Mouse (Mus musculus): Measurements from ENCODE around the gene Hint1. TPM values are rescaled to one million over a fixed set of nuclear protein-coding genes. Genes with fewer than 3 reads are reported as not detected.

The Hint1 gene
- total and polyA plus RNA-seq, 3 experiments: 854 to 1,228 (median 1,034) TPM

DNA sequence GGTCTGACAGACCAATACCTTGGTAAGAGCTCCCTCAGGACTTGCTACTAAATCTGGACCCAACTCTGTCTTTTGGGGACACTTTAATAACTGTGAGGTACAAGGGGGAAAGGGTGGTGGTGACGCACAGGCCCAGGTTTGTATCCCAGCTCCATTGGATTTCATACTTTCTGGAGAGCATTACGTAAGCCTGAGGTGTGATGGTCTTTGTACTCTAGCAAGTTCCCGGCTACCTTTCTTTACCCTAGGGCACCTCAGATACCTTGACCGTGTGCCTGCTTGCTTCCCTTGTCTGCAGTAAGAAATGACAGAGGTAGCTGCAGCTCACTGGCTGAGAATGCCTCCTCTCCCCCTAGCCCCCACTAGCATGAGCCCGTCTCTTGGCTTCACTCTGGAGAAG, 41.1 kb downstream of the Hint1 start:
- H3K9ac ChIP-seq (ENCODE audit: insufficient read depth, low read depth): no peak overlapping the region
- no peak for TF ChIP-seq CHD2 (IDR thresholded peaks at IDR 0.05; ENCODE audit: low read length)
- no peak for TF ChIP-seq POLR2A (IDR thresholded peaks at IDR 0.05; ENCODE audit: low read depth, low read length)
- no peak for TF ChIP-seq RCOR1 (conservative IDR thresholded peaks at IDR 0.05; ENCODE audit: low read depth, low read length)
- TF ChIP-seq ZKSCAN1 (IDR thresholded peaks at IDR 0.05; ENCODE audit: borderline replicate concordance, low read depth, low read length): no peak
- no peak for TF ChIP-seq ZC3H11A (IDR thresholded peaks at IDR 0.05; ENCODE audit: low read depth, low read length)
- TF ChIP-seq USF2 (conservative IDR thresholded peaks at IDR 0.05; ENCODE audit: low read depth, low read length): no peak
- no peak for TF ChIP-seq MYC (IDR thresholded peaks at IDR 0.05; ENCODE audit: low read depth, low read length)
- no peak for TF ChIP-seq USF1 (IDR thresholded peaks at IDR 0.05; ENCODE audit: low read depth, low read length)
- TF ChIP-seq CTCF (conservative IDR thresholded peaks at IDR 0.05 in 1 of 2, IDR thresholded peaks at IDR 0.05 in 1 of 2; ENCODE audit: low read depth in 2 of 2, low read length in 2 of 2): no peak
- no peak for TF ChIP-seq ZMIZ1 (IDR thresholded peaks at IDR 0.05; ENCODE audit: low read depth, low read length)
- no peak for TF ChIP-seq EP300 (IDR thresholded peaks at IDR 0.05; ENCODE audit: low read length)
- TF ChIP-seq NRF1 (IDR thresholded peaks at IDR 0.05; ENCODE audit: low read depth, low read length): no peak
- no peak for DNase-seq (ENCODE audit: extremely low read depth)
- H3K27me3 ChIP-seq (replicated peaks): no peaks in the 10 kb centered on the region
- no peak overlapping the region for H3K27ac ChIP-seq (ENCODE audit: insufficient read depth, low read depth)
- H3K79me2 ChIP-seq (replicated peaks; ENCODE audit: control insufficient read depth, extremely low read depth, insufficient read depth, poor library complexity, severe bottlenecking): no peaks in the 10 kb centered on the region
- H3K36me3 ChIP-seq (replicated peaks in 1 of 2; ENCODE audit: control insufficient read depth in 1 of 2, insufficient read depth in 1 of 2, low read length in 1 of 2): peaks cover 37 to 65% of the 10 kb centered on the region in 2 experiments
- no peak overlapping the region for H3K4me3 ChIP-seq (replicated peaks in 1 of 3; ENCODE audit: low read depth in 2 of 3, low read length in 2 of 3, poor library complexity in 1 of 3)
- in situ Hi-C loops (cut with MboI; ENCODE audit: low pct_ligation_motif_present, low pct_unique_long_range_greater_than_20kb, low sequenced_read_pairs) (no loop called here), dilution Hi-C loops (cut with MboI; ENCODE audit: extremely low pct_ligation_motif_present, extremely low pct_unique_long_range_greater_than_20kb, low sequenced_read_pairs) (no loop called here)
- H3K9me3 ChIP-seq (replicated peaks; ENCODE audit: low read length): no peaks in the 10 kb centered on the region
- no peak overlapping the region for H3K4me2 ChIP-seq (ENCODE audit: insufficient read depth, low read depth, poor library complexity, severe bottlenecking)
- H3K4me1 ChIP-seq (ENCODE audit: control insufficient read depth in 1 of 2, insufficient read depth in 2 of 2): peaks cover 5 to 8% of the 10 kb centered on the region in 2 experiments

DNA sequence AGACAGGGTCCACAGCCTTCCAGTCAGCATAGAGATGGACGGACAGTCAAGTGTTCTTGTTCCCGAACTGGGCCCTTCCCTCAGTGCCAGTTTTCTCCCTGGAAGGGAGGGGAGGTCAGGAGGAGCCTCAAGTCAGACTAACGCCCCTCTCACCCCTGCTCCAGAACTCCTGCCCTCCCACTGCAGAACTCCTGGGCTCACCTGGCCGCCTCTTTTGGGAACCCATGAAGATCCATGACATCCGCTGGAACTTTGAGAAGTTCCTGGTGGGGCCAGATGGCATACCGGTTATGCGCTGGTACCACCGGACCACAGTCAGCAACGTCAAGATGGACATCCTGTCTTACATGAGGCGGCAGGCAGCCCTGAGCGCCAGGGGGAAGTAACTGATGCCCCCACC, 43.1 kb downstream of the Hint1 start:
- no peak for DNase-seq (ENCODE audit: extremely low read depth)

More for the DNA sequence above, 43.1 kb downstream of the Hint1 start:
- Histone ChIP-seq H3K4me2 (ENCODE audit: insufficient read depth, low read depth, poor library complexity, severe bottlenecking) (no peak overlapping the region), H3K36me3 (replicated peaks in 1 of 2; ENCODE audit: control insufficient read depth in 1 of 2, insufficient read depth in 1 of 2, low read length in 1 of 2) (peaks cover 57 to 85% of the 10 kb centered on the region in 2 experiments), H3K9ac (ENCODE audit: insufficient read depth, low read depth) (no peak overlapping the region), H3K4me3 (replicated peaks in 1 of 3; ENCODE audit: low read depth in 2 of 3, low read length in 2 of 3, poor library complexity in 1 of 3) (no peak overlapping the region), H3K27ac (ENCODE audit: insufficient read depth, low read depth) (no peak overlapping the region), H3K79me2 (replicated peaks; ENCODE audit: control insufficient read depth, extremely low read depth, insufficient read depth, poor library complexity, severe bottlenecking) (no peaks in the 10 kb centered on the region), H3K27me3 (replicated peaks) (no peaks in the 10 kb centered on the region), H3K9me3 (replicated peaks; ENCODE audit: low read length) (no peaks in the 10 kb centered on the region), H3K4me1 (ENCODE audit: control insufficient read depth in 1 of 2, insufficient read depth in 2 of 2) (peaks cover 3% of the 10 kb centered on the region in 2 experiments)
- in situ Hi-C loops (cut with MboI; ENCODE audit: low pct_ligation_motif_present, low pct_unique_long_range_greater_than_20kb, low sequenced_read_pairs) (no loop called here), dilution Hi-C loops (cut with MboI; ENCODE audit: extremely low pct_ligation_motif_present, extremely low pct_unique_long_range_greater_than_20kb, low sequenced_read_pairs) (no loop called here)
- TF ChIP-seq SIN3A (IDR thresholded peaks at IDR 0.05; ENCODE audit: low read length): no peak
- no peak for TF ChIP-seq TBP (conservative IDR thresholded peaks at IDR 0.05; ENCODE audit: low read depth, low read length)
- no peak for TF ChIP-seq RCOR1 (conservative IDR thresholded peaks at IDR 0.05; ENCODE audit: low read depth, low read length)
- TF ChIP-seq CTCF (conservative IDR thresholded peaks at IDR 0.05 in 1 of 2, IDR thresholded peaks at IDR 0.05 in 1 of 2; ENCODE audit: low read depth in 2 of 2, low read length in 2 of 2): no peak
- no peak for TF ChIP-seq SMC3 (IDR thresholded peaks at IDR 0.05; ENCODE audit: low read depth, low read length)
- TF ChIP-seq USF2 (conservative IDR thresholded peaks at IDR 0.05; ENCODE audit: low read depth, low read length): no peak
- no peak for TF ChIP-seq GABPA (IDR thresholded peaks at IDR 0.05; ENCODE audit: insufficient replicate concordance, low read depth, low read length)
- no peak for TF ChIP-seq BHLHE40 (IDR thresholded peaks at IDR 0.05; ENCODE audit: low read depth, low read length)
- no peak for TF ChIP-seq NRF1 (IDR thresholded peaks at IDR 0.05; ENCODE audit: low read depth, low read length)
- TF ChIP-seq MYC (IDR thresholded peaks at IDR 0.05; ENCODE audit: low read depth, low read length): no peak
- no peak for TF ChIP-seq MAX (IDR thresholded peaks at IDR 0.05; ENCODE audit: low read length)
- TF ChIP-seq ZC3H11A (IDR thresholded peaks at IDR 0.05; ENCODE audit: low read depth, low read length): no peak
- no peak for TF ChIP-seq ZNF384 (IDR thresholded peaks at IDR 0.05; ENCODE audit: low read depth, low read length)
- TF ChIP-seq MXI1 (IDR thresholded peaks at IDR 0.05; ENCODE audit: low read depth, low read length): no peak
- no peak for TF ChIP-seq PAX5 (IDR thresholded peaks at IDR 0.05; ENCODE audit: low read length)
- TF ChIP-seq ETS1 (conservative IDR thresholded peaks at IDR 0.05; ENCODE audit: low read depth, low read length): no peak
- TF ChIP-seq ZKSCAN1 (IDR thresholded peaks at IDR 0.05; ENCODE audit: borderline replicate concordance, low read depth, low read length): no peak
- no peak for TF ChIP-seq ELF1 (IDR thresholded peaks at IDR 0.05; ENCODE audit: low read depth, low read length)
- TF ChIP-seq POLR2A (IDR thresholded peaks at IDR 0.05; ENCODE audit: low read depth, low read length): no peak

Measured in CH12.LX (cell line).